Mouse (Mus musculus) stomach, postnatal 0 days (tissue): ENCODE measurements around the gene Rap2a. TPM values are rescaled to one million over a fixed set of nuclear protein-coding genes. Genes with fewer than 3 reads are reported as not detected.

Experiments used
- ATAC-seq: fragments of 200-750 bp; cut with Nextera tagmentation; 2 replicates; pipeline ENCODE4 v1.8.0; 2017; ENCODE audit not compliant: low FRiP score, low TSS enrichment
- DNase-seq: peaks from one replicate; pipeline ENCODE4 v3.0.0-alpha.2; 2016; ENCODE audit warnings: low spot score
- H3K27ac ChIP-seq: fragments of 300-500 bp; sonication (generic); replicated peaks from 2 replicates; pipeline ENCODE4 v1.5.1; 2014; ENCODE audit warnings: mild to moderate bottlenecking, control low read depth
- H3K27me3 ChIP-seq: fragments of 300-500 bp; sonication (generic); 2 replicates; pipeline ENCODE4 v1.6.1; 2014; ENCODE audit warnings: low read length; ENCODE audit not compliant: control insufficient read depth, insufficient read depth
- H3K36me3 ChIP-seq: fragments of 300-500 bp; sonication (generic); 2 replicates; pipeline ENCODE4 v1.6.1; 2014; ENCODE audit warnings: low read length, mixed read lengths; ENCODE audit not compliant: control insufficient read depth, insufficient read depth
- H3K4me1 ChIP-seq: fragments of 300-500 bp; sonication (generic); replicated peaks from 2 replicates; pipeline ENCODE4 v1.6.1; 2014; ENCODE audit warnings: antibody characterized with exemption; ENCODE audit not compliant: control insufficient read depth, insufficient read depth
- H3K4me2 ChIP-seq: fragments of 300-500 bp; sonication (generic); replicated peaks from 2 replicates; pipeline ENCODE4 v1.6.1; 2014; ENCODE audit warnings: low read depth, mild to moderate bottlenecking, control low read depth, moderate library complexity
- H3K4me3 ChIP-seq: fragments of 300-500 bp; sonication (generic); 2 replicates; pipeline ENCODE4 v1.5.1; 2014; ENCODE audit warnings: low read depth, low read length, control low read depth
- H3K9ac ChIP-seq: fragments of 300-500 bp; sonication (generic); 2 replicates; pipeline ENCODE4 v1.6.1; 2014; ENCODE audit warnings: mild to moderate bottlenecking, low read length, control low read depth, mixed read lengths
- H3K9me3 ChIP-seq: fragments of 300-500 bp; sonication (generic); 2 replicates; pipeline ENCODE4 v1.6.1; 2016; ENCODE audit warnings: low read length; ENCODE audit not compliant: control insufficient read depth
- CTCF ChIP-seq: IDR thresholded peaks from 2 replicates; pipeline ENCODE4 v1.5.1; 2016; ENCODE audit warnings: antibody characterized with exemption, low read depth, mild to moderate bottlenecking, moderate library complexity
- EP300 ChIP-seq: optimal IDR thresholded peaks from 2 replicates; pipeline ENCODE3; 2016; ENCODE audit warnings: antibody characterized with exemption
- WGBS: fragments of 180-500 bp; shearing (Covaris S2); extraction: QIAGEN DNeasy Blood & Tissue Kit; methylation state at CpG from one replicate; pipeline ENCODE4 v1.1.7; 2014; 5-methylcytosine and 5-hydroxymethylcytosine counted together
- polyA plus RNA-seq: library from polyadenylated mRNA; unstranded; fragments of >200 nt; fragmentation: Nextera tagmentation; extraction: Ambion mirVana; gene quantifications from 2 replicates; pipeline ENCODE4 v1.2.1, GENCODE M21; 2015

Gene Rap2a
- polyA plus RNA-seq, 1 experiment from 2014 or later: 11.7 TPM

DNA sequence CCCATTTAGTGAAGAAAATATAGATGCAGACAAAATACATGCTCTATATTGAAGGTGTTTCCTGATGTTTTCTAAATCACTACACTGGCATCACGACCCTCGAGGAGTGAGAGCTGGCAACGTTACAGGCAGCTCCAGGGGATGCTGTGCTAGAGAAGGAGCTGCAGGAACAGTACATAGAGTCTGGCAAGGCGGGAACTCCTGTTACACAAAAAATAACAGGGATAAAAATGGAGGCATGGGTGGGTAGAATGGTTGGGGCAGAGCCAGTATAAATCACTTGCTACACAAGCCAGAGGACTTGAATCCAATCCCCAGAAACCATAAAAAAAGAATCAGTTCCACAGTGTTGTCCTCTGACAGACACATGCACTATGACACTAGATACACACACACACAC lies 37.0 kb upstream of the Rap2a start:
- H3K4me3 ChIP-seq: no peak overlapping the region
- DNase-seq (no peak), ATAC-seq (no peak)
- H3K9ac ChIP-seq: no peak overlapping the region
- no peaks in the 10 kb centered on the region for H3K9me3 ChIP-seq
- no peak overlapping the region for H3K27ac ChIP-seq
- WGBS: 76% methylated on average over 4 of the region's 4 CpGs
- H3K27me3 ChIP-seq: no peaks in the 10 kb centered on the region
- no peaks in the 10 kb centered on the region for H3K36me3 ChIP-seq
- TF ChIP-seq EP300 (no peak), CTCF (no peak)
- no peaks in the 10 kb centered on the region for H3K4me1 ChIP-seq
- H3K4me2 ChIP-seq: no peak overlapping the region

DNA sequence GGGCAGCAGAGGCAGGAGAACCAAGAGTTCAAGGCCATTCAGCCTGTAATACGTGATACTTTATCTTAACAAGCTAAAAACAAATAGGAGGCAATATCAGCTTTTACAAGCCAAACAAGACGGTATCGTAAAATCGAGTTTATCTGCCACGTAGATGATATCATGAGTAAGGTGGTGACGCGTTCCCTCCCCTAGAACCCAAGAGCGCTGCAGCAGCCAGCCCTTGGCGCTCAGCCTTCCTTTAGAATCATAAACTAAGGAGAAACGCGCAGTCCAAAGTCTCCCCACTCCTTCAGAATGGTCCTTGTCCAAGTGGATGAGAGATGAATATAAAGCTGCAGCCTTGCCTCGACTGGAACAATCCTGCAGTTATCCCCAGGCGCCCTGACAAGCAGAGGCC lies 36.4 kb upstream of the Rap2a start:
- no peaks in the 10 kb centered on the region for H3K4me1 ChIP-seq
- WGBS: 71% methylated on average over 13 of the region's 13 CpGs
- no peak overlapping the region for H3K4me3 ChIP-seq
- no peak overlapping the region for H3K27ac ChIP-seq
- no peak for TF ChIP-seq CTCF
- TF ChIP-seq EP300: no peak
- no peaks in the 10 kb centered on the region for H3K9me3 ChIP-seq
- H3K9ac ChIP-seq: no peak overlapping the region
- no peak overlapping the region for H3K4me2 ChIP-seq
- H3K36me3 ChIP-seq: no peaks in the 10 kb centered on the region
- DNase-seq (no peak), ATAC-seq (no peak)
- H3K27me3 ChIP-seq: no peaks in the 10 kb centered on the region

DNA sequence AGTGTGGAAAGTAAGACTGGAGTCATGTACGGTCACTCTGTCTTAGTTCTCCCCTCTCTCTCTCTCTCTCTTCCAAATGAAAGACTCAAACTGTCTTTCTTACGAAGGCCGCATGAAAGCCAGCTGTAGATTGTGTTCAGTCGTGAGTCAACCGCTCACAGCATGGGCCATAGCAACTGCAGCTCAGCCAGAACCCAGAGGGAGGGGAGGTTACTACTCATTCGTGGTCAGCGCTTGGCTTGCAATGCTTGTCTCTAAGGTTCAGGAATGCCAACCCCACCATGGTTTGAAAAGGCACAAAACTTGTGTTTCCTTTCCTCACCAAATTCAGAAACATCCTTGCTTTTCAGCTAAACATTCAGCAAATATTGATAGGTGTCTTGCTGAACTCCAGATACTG lies 24.0 kb upstream of the Rap2a start:
- no peaks in the 10 kb centered on the region for H3K27me3 ChIP-seq
- H3K9ac ChIP-seq: no peak overlapping the region
- H3K27ac ChIP-seq: no peak overlapping the region
- no peaks in the 10 kb centered on the region for H3K4me1 ChIP-seq
- ATAC-seq (no peak), DNase-seq (no peak)
- H3K9me3 ChIP-seq: no peaks in the 10 kb centered on the region
- 86% methylated on average over 7 of the region's 7 CpGs for WGBS
- no peaks in the 10 kb centered on the region for H3K36me3 ChIP-seq
- TF ChIP-seq CTCF: no peak
- no peak for TF ChIP-seq EP300
- H3K4me2 ChIP-seq: no peak overlapping the region
- H3K4me3 ChIP-seq: no peak overlapping the region

DNA sequence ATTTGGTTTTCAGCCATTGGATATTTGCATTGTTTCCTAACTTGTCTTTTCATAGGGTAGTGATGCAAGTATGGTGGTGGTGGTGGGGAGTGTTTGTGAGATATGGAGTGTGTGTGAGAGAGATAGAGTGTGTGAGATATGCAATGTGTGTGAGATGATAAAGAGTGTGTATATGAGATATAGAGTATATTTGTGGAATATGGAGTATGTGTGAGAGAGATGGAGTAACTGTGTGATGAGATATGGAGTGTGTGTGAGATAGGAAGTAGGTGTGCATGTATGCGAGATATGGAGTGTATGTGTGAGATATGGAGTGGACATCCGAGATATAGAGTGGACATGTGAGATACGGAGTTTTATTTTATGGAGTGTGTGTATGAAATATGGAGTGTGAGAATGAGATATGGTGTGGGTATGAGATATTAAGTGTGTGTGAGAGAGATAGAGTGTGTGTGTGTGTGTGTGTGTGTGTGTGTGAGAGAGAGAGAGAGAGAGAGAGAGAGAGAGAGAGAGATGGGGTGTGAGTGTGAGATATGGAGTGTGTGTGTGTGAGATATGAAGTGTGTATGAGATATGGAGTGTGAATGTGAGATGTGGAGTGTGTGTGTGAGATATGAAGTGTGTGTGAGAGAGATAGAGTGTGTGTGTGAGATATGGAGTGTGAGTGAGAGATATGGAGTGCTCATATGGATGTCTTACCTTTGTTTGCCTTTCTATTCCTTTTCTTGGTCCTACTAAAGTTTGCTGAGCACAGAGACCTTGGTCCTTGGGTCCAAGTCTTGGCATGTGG lies 14.1 kb upstream of the Rap2a start:
- H3K4me3 ChIP-seq: no peak overlapping the region
- H3K27me3 ChIP-seq: no peaks in the 10 kb centered on the region
- H3K27ac ChIP-seq: no peak overlapping the region
- WGBS: 91% methylated on average over 3 of the region's 3 CpGs
- TF ChIP-seq EP300: no peak
- TF ChIP-seq CTCF: no peak
- no peak overlapping the region for H3K4me2 ChIP-seq
- ATAC-seq: no peak
- H3K9ac ChIP-seq: no peak overlapping the region
- H3K36me3 ChIP-seq: no peaks in the 10 kb centered on the region
- H3K9me3 ChIP-seq: no peaks in the 10 kb centered on the region
- H3K4me1 ChIP-seq: no peaks in the 10 kb centered on the region
- DNase-seq: no peak

DNA sequence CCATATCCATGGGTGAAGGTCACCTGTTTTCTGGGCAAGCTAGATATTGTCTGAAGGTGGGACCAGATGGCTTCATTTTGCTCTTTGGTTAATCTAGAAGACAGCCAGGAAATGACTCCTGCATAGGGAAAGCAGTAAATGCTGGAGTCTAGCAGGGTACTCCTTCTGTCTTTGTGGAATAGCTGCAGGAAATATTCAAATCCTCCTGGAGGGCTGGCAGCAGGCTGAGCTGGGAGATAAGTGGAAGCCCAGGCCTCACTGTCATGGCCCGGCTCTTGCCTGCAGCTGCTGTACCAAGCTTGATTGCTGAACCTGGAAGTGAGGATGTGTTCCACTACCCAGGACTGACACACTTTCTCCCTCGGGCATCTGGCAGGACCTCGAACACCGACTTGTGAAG lies 11.4 kb upstream of the Rap2a start:
- TF ChIP-seq CTCF (no peak), EP300 (no peak)
- Histone ChIP-seq H3K4me2 (no peak overlapping the region), H3K9ac (no peak overlapping the region), H3K4me1 (no peaks in the 10 kb centered on the region), H3K9me3 (no peaks in the 10 kb centered on the region), H3K27me3 (no peaks in the 10 kb centered on the region), H3K4me3 (no peak overlapping the region), H3K36me3 (no peaks in the 10 kb centered on the region), H3K27ac (no peak overlapping the region)
- ATAC-seq (no peak), DNase-seq (no peak)
- 80% methylated on average over 4 of the region's 4 CpGs for WGBS

DNA sequence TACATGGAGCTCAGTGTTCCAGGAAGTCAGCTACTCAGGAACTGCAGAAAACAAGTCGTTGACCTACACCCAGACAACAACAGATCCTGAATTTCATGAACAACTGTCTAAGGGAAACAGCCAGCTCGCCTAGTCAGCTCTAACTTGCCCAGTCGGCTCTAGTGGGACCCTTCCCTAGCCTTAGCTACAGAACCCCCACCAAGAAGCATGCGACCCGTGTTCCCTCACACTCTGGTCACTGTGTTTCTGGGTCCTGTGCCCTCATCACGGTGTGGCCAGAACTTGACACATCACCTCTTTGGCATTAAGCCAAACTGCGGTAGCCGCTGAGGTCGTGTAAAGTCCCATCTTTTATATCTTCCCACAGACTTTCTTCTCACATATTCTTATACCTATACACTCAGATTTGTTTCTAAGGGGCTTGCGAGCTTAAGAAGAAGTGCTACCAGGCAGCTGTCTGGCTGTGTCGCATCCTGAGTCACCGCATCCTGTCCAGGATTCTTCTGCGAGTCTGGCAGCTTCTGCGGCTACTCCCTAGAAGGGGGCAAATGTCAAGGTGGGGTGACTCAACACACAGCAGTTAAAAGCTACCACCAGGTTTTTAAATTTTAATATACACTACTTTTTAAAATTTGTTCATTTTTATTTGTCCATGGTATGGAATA lies 9.0 kb upstream of the Rap2a start:
- Histone ChIP-seq H3K4me1 (no peaks in the 10 kb centered on the region), H3K9me3 (no peaks in the 10 kb centered on the region), H3K9ac (no peak overlapping the region), H3K36me3 (no peaks in the 10 kb centered on the region), H3K27me3 (no peaks in the 10 kb centered on the region), H3K27ac (no peak overlapping the region), H3K4me3 (no peak overlapping the region), H3K4me2 (no peak overlapping the region)
- TF ChIP-seq CTCF (no peak), EP300 (no peak)
- DNase-seq (no peak), ATAC-seq (no peak)
- 74% methylated on average over 14 of the region's 14 CpGs for WGBS
